Mouse (Mus musculus) lung, postnatal 0 days (tissue): ENCODE data around the gene Eif4h. TPM values are rescaled to one million over a fixed set of nuclear protein-coding genes. Genes with fewer than 3 reads are reported as not detected.

Source experiments
- ATAC-seq: fragments of 200-750 bp; cut with Nextera tagmentation; 2 replicates; pipeline ENCODE4 v1.8.0; 2017; ENCODE audit warnings: moderate library complexity
- DNase-seq: peaks from one replicate; pipeline ENCODE4 v3.0.0-alpha.2; 2016; ENCODE audit warnings: low spot score
- H3K27ac ChIP-seq: fragments of 300-500 bp; sonication (generic); 2 replicates; pipeline ENCODE4 v1.5.1; 2014; ENCODE audit warnings: antibody characterized with exemption, mild to moderate bottlenecking, low read length, mixed read lengths
- H3K27me3 ChIP-seq: fragments of 300-500 bp; sonication (generic); replicated peaks from 2 replicates; pipeline ENCODE4 v1.6.1; 2014; ENCODE audit warnings: low read length, mixed read lengths; ENCODE audit not compliant: insufficient read depth
- H3K36me3 ChIP-seq: fragments of 300-500 bp; sonication (generic); 2 replicates; pipeline ENCODE4 v1.6.1; 2014; ENCODE audit warnings: low read length, mixed read lengths; ENCODE audit not compliant: insufficient read depth
- H3K4me1 ChIP-seq: fragments of 300-500 bp; sonication (generic); 2 replicates; pipeline ENCODE4 v1.6.1; 2014; ENCODE audit warnings: antibody characterized with exemption, low read depth, low read length, mixed read lengths; ENCODE audit not compliant: insufficient read depth
- H3K4me2 ChIP-seq: fragments of 300-500 bp; sonication (generic); replicated peaks from 2 replicates; pipeline ENCODE4 v1.6.1; 2014; ENCODE audit warnings: low read depth, mild to moderate bottlenecking, low read length, moderate library complexity, mixed read lengths
- H3K4me3 ChIP-seq: fragments of 300-500 bp; sonication (generic); 2 replicates; pipeline ENCODE4 v1.5.1; 2014; ENCODE audit warnings: low read depth, low read length
- H3K9ac ChIP-seq: fragments of 300-500 bp; sonication (generic); replicated peaks from 2 replicates; pipeline ENCODE4 v1.6.1; 2014; ENCODE audit warnings: low read depth, mild to moderate bottlenecking
- H3K9me3 ChIP-seq: fragments of 300-500 bp; sonication (generic); 2 replicates; pipeline ENCODE4 v1.6.1; 2016; ENCODE audit warnings: low read length, mixed read lengths
- CTCF ChIP-seq: IDR thresholded peaks from 2 replicates; pipeline ENCODE4 v1.5.1; 2016; ENCODE audit warnings: antibody characterized with exemption, mild to moderate bottlenecking
- EP300 ChIP-seq: IDR thresholded peaks from 2 replicates; pipeline ENCODE4 v1.6.1; 2016; ENCODE audit warnings: antibody characterized with exemption, mild to moderate bottlenecking, control low read depth
- WGBS: fragments of 180-500 bp; shearing (Covaris S2); extraction: QIAGEN DNeasy Blood & Tissue Kit; methylation state at CpG from one replicate; pipeline ENCODE4 v1.1.7; 2014; 5-methylcytosine and 5-hydroxymethylcytosine counted together
- polyA plus RNA-seq: library from polyadenylated mRNA; unstranded; fragments of >200 nt; fragmentation: Nextera tagmentation; extraction: Ambion mirVana; gene quantifications from 2 replicates; pipeline ENCODE4 v1.2.1, GENCODE M21; 2015

Eif4h gene
- polyA plus RNA-seq, 1 experiment from 2014 or later, result 485 TPM

DNA sequence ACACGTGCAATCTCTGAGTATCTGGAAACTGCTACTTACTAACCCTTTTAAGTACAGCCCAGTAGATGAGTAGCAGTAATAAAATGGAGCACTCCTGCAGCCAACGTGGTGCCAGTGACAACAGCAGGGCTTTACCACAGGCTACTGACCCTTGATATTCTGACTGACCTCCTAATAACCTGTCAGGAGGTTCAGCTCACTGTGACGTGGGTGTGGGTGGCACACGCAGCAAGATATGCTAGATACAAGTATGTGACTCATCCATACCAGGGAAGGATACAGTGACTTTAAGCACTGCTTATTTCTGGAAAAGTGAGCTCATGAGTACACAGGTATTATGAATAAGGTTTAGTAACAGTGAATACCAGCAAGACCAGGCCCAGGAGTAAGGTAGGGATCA is 9.8 kb downstream of the Eif4h start:
- 63% methylated on average over 4 of the region's 4 CpGs for WGBS
- TF ChIP-seq EP300 (peak; percentile 43; the same call in 1 of the 2 replicates), CTCF (no peak)
- Histone ChIP-seq H3K27ac (no peak overlapping the region), H3K9ac (no peak overlapping the region), H3K36me3 (peaks cover 39% of the 10 kb centered on the region; the same call in 1 of the 2 replicates), H3K4me3 (no peak overlapping the region), H3K9me3 (no peaks in the 10 kb centered on the region), H3K4me1 (no peaks in the 10 kb centered on the region), H3K4me2 (no peak overlapping the region), H3K27me3 (no peaks in the 10 kb centered on the region)
- peak; percentile 70 for ATAC-seq
- DNase-seq, result no peak

DNA sequence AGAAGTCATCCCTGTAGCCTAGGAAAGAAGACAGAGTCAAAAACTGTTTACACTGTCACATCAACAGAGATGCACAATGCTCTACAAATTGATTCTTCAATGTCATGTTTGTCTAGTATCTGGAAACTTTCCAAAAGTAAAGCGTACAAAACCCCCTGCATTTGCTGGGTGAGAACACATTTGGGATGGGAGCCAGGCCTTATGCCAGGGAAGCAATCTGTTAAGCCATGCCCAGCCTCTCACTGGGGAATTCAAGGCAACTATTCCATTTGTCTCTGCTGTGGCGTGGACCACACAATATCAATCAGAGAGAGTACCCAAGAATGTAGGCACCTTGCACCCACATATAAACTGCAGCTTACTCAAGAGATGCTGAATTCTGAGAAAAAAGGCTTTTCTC is 17.2 kb downstream of the Eif4h start:
- no peak overlapping the region for H3K4me3 ChIP-seq
- H3K9ac ChIP-seq, result no peak overlapping the region
- no peaks in the 10 kb centered on the region for H3K27me3 ChIP-seq
- ATAC-seq (no peak), DNase-seq (no peak)
- H3K27ac ChIP-seq, result no peak overlapping the region
- TF ChIP-seq EP300 (no peak), CTCF (no peak)
- no peak overlapping the region for H3K4me2 ChIP-seq
- no peaks in the 10 kb centered on the region; the same call in 1 of the 2 replicates for H3K4me1 ChIP-seq
- WGBS, result 40% methylated on average over 2 of the region's 2 CpGs
- H3K9me3 ChIP-seq, result no peaks in the 10 kb centered on the region
- H3K36me3 ChIP-seq, result peaks cover 81% of the 10 kb centered on the region

DNA sequence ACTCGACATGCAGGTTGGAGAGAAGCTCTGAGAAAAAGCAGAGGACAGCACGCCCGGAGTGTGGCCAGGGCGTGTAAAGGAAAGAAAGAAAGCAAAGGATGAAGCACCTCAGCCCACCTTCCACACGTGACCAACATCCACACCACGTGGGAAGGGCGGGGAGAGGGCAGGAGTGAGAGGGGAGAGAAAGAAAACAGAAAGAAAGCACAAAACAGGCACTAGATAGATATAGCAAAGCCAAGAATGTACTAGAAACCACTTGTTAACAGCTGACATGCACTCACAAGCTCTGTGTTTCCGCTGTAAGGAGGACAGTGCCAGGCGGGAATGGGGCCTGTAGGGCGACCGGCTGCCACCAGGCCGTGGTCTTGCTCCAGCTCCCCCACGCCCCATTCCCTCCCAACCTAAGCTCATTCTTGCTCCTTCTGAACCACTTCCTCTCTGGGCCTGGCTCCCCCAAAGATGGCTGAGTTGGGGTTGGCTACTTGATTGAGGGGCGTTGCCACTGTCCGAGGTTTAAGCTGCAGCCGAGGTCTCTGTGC is 18.1 kb downstream of the Eif4h start:
- H3K4me3 ChIP-seq, result no peak overlapping the region
- ATAC-seq, result peak; percentile 20
- H3K9me3 ChIP-seq, result no peaks in the 10 kb centered on the region
- no peak for DNase-seq
- WGBS, result 78% methylated on average over 16 of the region's 16 CpGs
- no peaks in the 10 kb centered on the region; the same call in 1 of the 2 replicates for H3K4me1 ChIP-seq
- no peaks in the 10 kb centered on the region for H3K27me3 ChIP-seq
- no peak overlapping the region for H3K9ac ChIP-seq
- no peak overlapping the region for H3K4me2 ChIP-seq
- TF ChIP-seq CTCF (no peak), EP300 (no peak)
- no peak overlapping the region for H3K27ac ChIP-seq
- peaks cover 73% of the 10 kb centered on the region for H3K36me3 ChIP-seq

DNA sequence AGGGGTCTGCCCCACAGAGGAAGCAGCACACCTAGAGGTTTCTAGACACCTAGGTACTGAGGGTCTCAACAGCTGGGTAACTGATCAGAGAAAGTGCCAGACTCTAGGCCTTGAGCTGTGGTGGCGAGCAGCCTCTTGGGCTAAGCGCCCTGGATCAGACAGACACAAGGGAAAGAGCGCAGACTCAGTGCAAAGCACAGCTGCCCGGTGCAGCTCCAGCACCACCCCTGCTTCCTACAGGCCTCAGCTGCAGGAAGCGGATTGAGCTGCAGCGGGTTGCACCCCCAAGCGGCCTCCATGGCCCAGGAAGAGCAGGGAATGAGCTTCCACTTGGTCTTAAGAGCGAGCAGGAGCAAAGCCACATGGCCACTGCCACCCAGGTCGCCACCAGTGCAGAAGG is 18.8 kb downstream of the Eif4h start:
- Histone ChIP-seq H3K27ac (no peak overlapping the region), H3K27me3 (no peaks in the 10 kb centered on the region), H3K9me3 (no peaks in the 10 kb centered on the region), H3K4me1 (no peaks in the 10 kb centered on the region; the same call in 1 of the 2 replicates), H3K4me3 (no peak overlapping the region), H3K9ac (no peak overlapping the region), H3K36me3 (peaks cover 67% of the 10 kb centered on the region), H3K4me2 (no peak overlapping the region)
- WGBS, result 93% methylated on average over 9 of the region's 9 CpGs
- ATAC-seq, result no peak
- TF ChIP-seq CTCF, result no peak
- DNase-seq, result no peak

DNA sequence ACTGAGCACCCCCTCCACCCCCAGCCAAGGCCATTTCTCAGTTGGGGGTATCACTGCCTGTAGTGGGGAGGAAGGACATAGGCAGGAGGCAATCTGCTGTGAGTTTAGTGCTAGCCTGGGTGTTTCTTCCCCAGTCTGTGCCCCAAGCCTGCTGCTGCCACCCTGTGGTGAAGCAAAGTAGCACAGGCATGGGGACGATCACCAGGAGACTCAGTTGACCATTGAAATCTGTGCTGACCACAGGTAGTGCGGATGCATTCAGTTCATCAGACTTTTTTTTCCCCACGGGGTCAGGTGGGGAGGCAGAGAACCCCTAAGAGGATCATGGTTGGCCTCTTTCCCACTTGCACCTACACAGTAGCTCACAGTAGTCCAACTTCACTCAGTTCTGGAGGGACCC is 22.2 kb downstream of the Eif4h start:
- 51% methylated on average over 3 of the region's 3 CpGs for WGBS
- Histone ChIP-seq H3K27ac (no peak overlapping the region), H3K4me1 (no peaks in the 10 kb centered on the region; the same call in 1 of the 2 replicates), H3K36me3 (peaks cover 40% of the 10 kb centered on the region), H3K4me2 (no peak overlapping the region), H3K9me3 (no peaks in the 10 kb centered on the region), H3K9ac (no peak overlapping the region), H3K27me3 (no peaks in the 10 kb centered on the region), H3K4me3 (no peak overlapping the region)
- ATAC-seq (peak; percentile 46), DNase-seq (peak; percentile 56)
- TF ChIP-seq CTCF (peak; percentile 93), EP300 (no peak)

DNA sequence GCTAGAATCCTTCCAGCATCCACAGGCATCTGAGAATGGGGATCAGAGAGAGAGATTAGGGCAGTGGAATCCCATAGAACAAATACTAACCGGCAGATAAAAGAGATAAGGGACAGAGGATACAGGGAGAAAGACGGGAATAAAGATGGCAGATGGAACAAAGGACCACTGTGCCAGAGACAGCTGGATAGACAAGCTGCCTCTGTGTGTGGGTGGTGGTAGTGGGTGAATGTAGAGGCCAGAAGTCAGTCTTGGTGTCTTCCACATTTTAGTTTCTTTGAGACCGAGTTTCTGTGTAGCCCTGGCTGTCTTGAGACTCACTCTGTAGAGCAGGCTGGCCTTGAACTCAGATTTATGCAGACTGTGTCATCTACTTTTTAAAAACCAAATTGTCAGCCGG is 23.5 kb downstream of the Eif4h start:
- 57% methylated on average over 4 of the region's 4 CpGs for WGBS
- no peaks in the 10 kb centered on the region for H3K9me3 ChIP-seq
- no peak overlapping the region for H3K27ac ChIP-seq
- DNase-seq (no peak), ATAC-seq (no peak)
- no peaks in the 10 kb centered on the region for H3K27me3 ChIP-seq
- H3K4me1 ChIP-seq, result no peaks in the 10 kb centered on the region; the same call in 1 of the 2 replicates
- no peak overlapping the region for H3K9ac ChIP-seq
- TF ChIP-seq EP300 (no peak), CTCF (no peak)
- peaks cover 32% of the 10 kb centered on the region for H3K36me3 ChIP-seq
- no peak overlapping the region for H3K4me3 ChIP-seq
- no peak overlapping the region for H3K4me2 ChIP-seq

DNA sequence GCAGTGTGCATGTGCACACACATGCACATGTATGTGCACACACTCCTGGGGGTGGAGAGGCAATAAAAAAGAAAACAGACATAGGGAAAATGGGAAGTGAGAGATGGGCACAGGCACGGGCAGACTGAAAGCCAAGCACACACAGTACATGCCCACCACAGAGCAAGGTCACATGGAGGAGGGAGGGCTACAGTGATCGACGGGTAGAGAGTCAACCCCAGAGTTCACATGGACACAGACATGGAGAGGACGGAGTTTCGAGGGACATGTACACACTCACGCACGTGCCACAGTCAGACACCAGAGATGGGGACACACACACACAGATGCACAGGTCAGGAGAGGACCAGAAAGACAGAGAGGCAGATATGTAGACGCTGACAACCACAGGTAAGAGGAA is 23.9 kb downstream of the Eif4h start:
- no peak overlapping the region for H3K9ac ChIP-seq
- H3K27me3 ChIP-seq, result no peaks in the 10 kb centered on the region
- ATAC-seq (no peak), DNase-seq (no peak)
- 73% methylated on average over 8 of the region's 8 CpGs for WGBS
- no peaks in the 10 kb centered on the region; the same call in 1 of the 2 replicates for H3K4me1 ChIP-seq
- H3K27ac ChIP-seq, result no peak overlapping the region
- H3K36me3 ChIP-seq, result peaks cover 28% of the 10 kb centered on the region
- no peaks in the 10 kb centered on the region for H3K9me3 ChIP-seq
- TF ChIP-seq CTCF, result no peak
- no peak for TF ChIP-seq EP300
- no peak overlapping the region for H3K4me3 ChIP-seq
- no peak overlapping the region for H3K4me2 ChIP-seq
